ENCODE assay signal across 9 mouse cellular contexts in genomic region chr4:126735382-126736000, GRCm38 (mm10). TPM values are rescaled to one million over a fixed set of nuclear protein-coding genes. Genes with fewer than 3 reads are reported as not detected.
A peak's percentile ranks its signal among the peaks of the same experiment; 100 is the strongest.
DNase-seq lines count a peak whose midpoint lies in the region; ATAC-seq and TF ChIP-seq lines count a peak whose summit lies in the region.
"Had no signal": no experiment of that assay in that cellular context is flagged by ENCODE, and none has a peak within 500 bp of the region (broad histone marks: within the 10 kb centered on the region; RNA-seq: fewer than 3 reads in every experiment).

No protein-coding gene starts in this region.

- peak overlapping the region; percentile 54 for H3K4me2 ChIP-seq in lung, embryonic 15.5 days
- peak overlapping the region; percentile 54 for H3K4me2 ChIP-seq in forebrain, embryonic 13.5 days
- H3K4me2 ChIP-seq in limb, embryonic 15.5 days = peak overlapping the region; percentile 61

- peaks cover 95% of the 10 kb centered on the region for H3K27me3 ChIP-seq in lung, embryonic 15.5 days
- peaks cover 96% of the 10 kb centered on the region for H3K27me3 ChIP-seq in forebrain, embryonic 13.5 days
- peaks cover 88% of the 10 kb centered on the region for H3K27me3 ChIP-seq in limb, embryonic 15.5 days
- H3K27me3 ChIP-seq in small intestine, adult 2 months (ENCODE audit: control insufficient read depth, insufficient read depth, low read length) = peaks cover 55% of the 10 kb centered on the region

- H3K9ac ChIP-seq in lung, embryonic 15.5 days = peak overlapping the region; percentile 12; the same call in 1 of the 2 replicates
- peak overlapping the region; percentile 48 for H3K9ac ChIP-seq in forebrain, embryonic 13.5 days
- H3K9ac ChIP-seq in limb, embryonic 15.5 days = no peak overlapping the region

- no peak for TF ChIP-seq CTCF in small intestine, adult 2 months (IDR thresholded peaks at IDR 0.05; ENCODE audit: extremely low read depth, insufficient read length, insufficient replicate concordance, low read depth, low read length)

- WGBS in lung, embryonic 15.5 days = 2% methylated on average over 40 of the region's 62 CpGs
- WGBS in forebrain, embryonic 13.5 days = 2% methylated on average over 50 of the region's 62 CpGs
- 2% methylated on average over 61 of the region's 62 CpGs for WGBS in limb, embryonic 15.5 days
- 2% methylated on average over 62 of the region's 62 CpGs for WGBS in small intestine, adult 2 months

- intact Hi-C loops in left cerebral cortex, postnatal 4 days (cut with DNase I) = no loop called here

- H3K9me3 ChIP-seq in lung, embryonic 15.5 days = no peaks in the 10 kb centered on the region
- H3K9me3 ChIP-seq in forebrain, embryonic 13.5 days (replicated peaks) = no peaks in the 10 kb centered on the region
- H3K9me3 ChIP-seq in limb, embryonic 15.5 days = no peaks in the 10 kb centered on the region

- peak overlapping the region; percentile 33 for H3K4me3 ChIP-seq in lung, embryonic 15.5 days
- H3K4me3 ChIP-seq in forebrain, embryonic 13.5 days = peak overlapping the region; percentile 31
- peak overlapping the region; percentile 40 for H3K4me3 ChIP-seq in limb, embryonic 15.5 days
- peak overlapping the region; percentile 26 for H3K4me3 ChIP-seq in small intestine, adult 2 months (ENCODE audit: low read depth, low read length)

- TF ChIP-seq POLR2A in small intestine, adult 2 months (IDR thresholded peaks at IDR 0.05; ENCODE audit: low read depth, low read length) = no peak

- no peaks in the 10 kb centered on the region for H3K36me3 ChIP-seq in lung, embryonic 15.5 days
- no peaks in the 10 kb centered on the region for H3K36me3 ChIP-seq in forebrain, embryonic 13.5 days (ENCODE audit: poor library complexity, severe bottlenecking)
- no peaks in the 10 kb centered on the region for H3K36me3 ChIP-seq in limb, embryonic 15.5 days
- H3K36me3 ChIP-seq in small intestine, adult 2 months (ENCODE audit: control insufficient read depth, insufficient read depth, low read length) = no peaks in the 10 kb centered on the region

- peak; percentile 13; the same call in 1 of the 2 replicates for ATAC-seq in lung, embryonic 15.5 days (ENCODE audit: borderline replicate concordance, extremely low read depth, low FRiP score, low TSS enrichment)
- no peak for ATAC-seq in forebrain, embryonic 13.5 days
- ATAC-seq in limb, embryonic 15.5 days (ENCODE audit: insufficient number of reproducible peaks, low FRiP score, low TSS enrichment, low read depth) = no peak

- peaks cover 21% of the 10 kb centered on the region for H3K4me1 ChIP-seq in lung, embryonic 15.5 days
- peaks cover 21% of the 10 kb centered on the region for H3K4me1 ChIP-seq in forebrain, embryonic 13.5 days
- peaks cover 37% of the 10 kb centered on the region for H3K4me1 ChIP-seq in limb, embryonic 15.5 days
- H3K4me1 ChIP-seq in small intestine, adult 2 months (ENCODE audit: control insufficient read depth, insufficient read depth, insufficient read length, low read length) = peaks cover 8% of the 10 kb centered on the region

- no peak overlapping the region for H3K27ac ChIP-seq in lung, embryonic 15.5 days
- no peak overlapping the region for H3K27ac ChIP-seq in forebrain, embryonic 13.5 days
- H3K27ac ChIP-seq in limb, embryonic 15.5 days = no peak overlapping the region
- no peak overlapping the region for H3K27ac ChIP-seq in small intestine, adult 2 months (ENCODE audit: insufficient read depth, low read depth, low read length)

- no peak for DNase-seq in lung, postnatal 14 days
- no peak for DNase-seq in cerebellum, adult 18-20 months
- no peak for DNase-seq in left cerebral cortex, postnatal 4 days
- no peak for DNase-seq in cerebellum, postnatal 4 days (ENCODE audit: low spot score in 2 of 2)

RNA-seq across cellular contexts. Expression of gene Tfap2e, which starts 0.5 kb away (rescaled TPM):
- 0.08 and 0.09 TPM in 2 replicates for polyA plus RNA-seq in lung, embryonic 15.5 days (2015; fragmentation: Nextera tagmentation; extraction: Ambion mirVana)
- 0.19 and 0.31 TPM in 2 replicates for polyA plus RNA-seq in forebrain, embryonic 13.5 days (2015; fragmentation: Nextera tagmentation; extraction: Ambion mirVana)
- 0.48 and 0.54 TPM in 2 replicates for polyA plus RNA-seq in limb, embryonic 15.5 days (2015; fragmentation: Nextera tagmentation; extraction: Ambion mirVana)
- not detected in 2 replicates for polyA plus RNA-seq in small intestine, adult 2 months (2012; rRNA removed)
- total RNA-seq in left cerebral cortex, postnatal 4 days (2021) = not detected
- total RNA-seq: hematopoietic stem cell, adult 5-6 weeks had no signal

RNA-seq across cellular contexts. Expression of gene Ncdn, which starts 17.7 kb away (rescaled TPM):
- 26.0 and 28.2 TPM in 2 replicates for polyA plus RNA-seq in lung, embryonic 15.5 days (2015; fragmentation: Nextera tagmentation; extraction: Ambion mirVana)
- polyA plus RNA-seq in forebrain, embryonic 13.5 days (2015; fragmentation: Nextera tagmentation; extraction: Ambion mirVana) = 47.6 and 60.0 TPM in 2 replicates
- polyA plus RNA-seq in limb, embryonic 15.5 days (2015; fragmentation: Nextera tagmentation; extraction: Ambion mirVana) = 29.9 and 31.4 TPM in 2 replicates
- 15.7 and 27.2 TPM in 2 replicates for polyA plus RNA-seq in small intestine, adult 2 months (2012; rRNA removed)
- 100 to 1,000 TPM; 291 to 313 TPM for total RNA-seq in left cerebral cortex, postnatal 4 days (2021)

RNA-seq across cellular contexts. Expression of gene AU040320, which starts 17.9 kb away (rescaled TPM):
- 22.0 and 22.3 TPM in 2 replicates for polyA plus RNA-seq in lung, embryonic 15.5 days (2015; fragmentation: Nextera tagmentation; extraction: Ambion mirVana)
- 29.3 and 32.6 TPM in 2 replicates for polyA plus RNA-seq in forebrain, embryonic 13.5 days (2015; fragmentation: Nextera tagmentation; extraction: Ambion mirVana)
- polyA plus RNA-seq in limb, embryonic 15.5 days (2015; fragmentation: Nextera tagmentation; extraction: Ambion mirVana) = 17.9 and 19.0 TPM in 2 replicates
- polyA plus RNA-seq in small intestine, adult 2 months (2012; rRNA removed) = 82.5 and 182 TPM in 2 replicates
- 10 to 100 TPM; 49.2 to 49.4 TPM for total RNA-seq in left cerebral cortex, postnatal 4 days (2021)

RNA-seq across cellular contexts. Expression of gene Psmb2, which starts 58.1 kb away (rescaled TPM):
- 487 and 509 TPM in 2 replicates for polyA plus RNA-seq in lung, embryonic 15.5 days (2015; fragmentation: Nextera tagmentation; extraction: Ambion mirVana)
- polyA plus RNA-seq in forebrain, embryonic 13.5 days (2015; fragmentation: Nextera tagmentation; extraction: Ambion mirVana) = 526 and 541 TPM in 2 replicates
- 443 and 449 TPM in 2 replicates for polyA plus RNA-seq in limb, embryonic 15.5 days (2015; fragmentation: Nextera tagmentation; extraction: Ambion mirVana)
- polyA plus RNA-seq in small intestine, adult 2 months (2012; rRNA removed) = 97.2 and 154 TPM in 2 replicates
- total RNA-seq in left cerebral cortex, postnatal 4 days (2021) = 100 to 1,000 TPM; 138 to 141 TPM
